Mouse (Mus musculus) hindbrain, embryonic 16.5 days (tissue): Measurements from ENCODE around the gene Rabl3. TPM values are rescaled to one million over a fixed set of nuclear protein-coding genes. Genes with fewer than 3 reads are reported as not detected.

Experiments used
- ATAC-seq: fragments of 200-750 bp; cut with Nextera tagmentation; 2 replicates; pipeline ENCODE4 v1.8.0; 2017; ENCODE audit warnings: moderate TSS enrichment, moderate library complexity
- H3K27ac ChIP-seq: fragments of 300-500 bp; sonication (generic); 2 replicates; pipeline ENCODE4 v1.5.1; 2014; ENCODE audit warnings: low read depth, mild to moderate bottlenecking, control low read depth, low read length, moderate library complexity
- H3K27me3 ChIP-seq: fragments of 300-500 bp; sonication (generic); replicated peaks from 2 replicates; pipeline ENCODE4 v1.6.1; 2014; ENCODE audit warnings: low read length; ENCODE audit not compliant: control insufficient read depth, insufficient read depth
- H3K36me3 ChIP-seq: fragments of 300-500 bp; sonication (generic); 2 replicates; pipeline ENCODE4 v1.6.1; 2014; ENCODE audit warnings: mild to moderate bottlenecking, low read length, moderate library complexity, mixed read lengths; ENCODE audit not compliant: control insufficient read depth, insufficient read depth
- H3K4me1 ChIP-seq: fragments of 300-500 bp; sonication (generic); 2 replicates; pipeline ENCODE4 v1.6.1; 2014; ENCODE audit warnings: low read depth, low read length; ENCODE audit not compliant: control insufficient read depth, insufficient read depth
- H3K4me2 ChIP-seq: fragments of 300-500 bp; sonication (generic); 2 replicates; pipeline ENCODE4 v1.6.1; 2014; ENCODE audit warnings: mild to moderate bottlenecking, low read length, control low read depth, moderate library complexity
- H3K4me3 ChIP-seq: fragments of 300-500 bp; sonication (generic); 2 replicates; pipeline ENCODE4 v1.5.1; 2014; ENCODE audit warnings: mild to moderate bottlenecking, low read length, control low read depth, moderate library complexity
- H3K9ac ChIP-seq: fragments of 300-500 bp; sonication (generic); 2 replicates; pipeline ENCODE4 v1.6.1; 2014; ENCODE audit warnings: low read depth, mild to moderate bottlenecking, control low read depth, low read length, moderate library complexity
- H3K9me3 ChIP-seq: fragments of 300-500 bp; sonication (generic); 2 replicates; pipeline ENCODE4 v1.6.1; 2014; ENCODE audit warnings: mild to moderate bottlenecking, low read length, moderate library complexity; ENCODE audit not compliant: control insufficient read depth
- WGBS: fragments of 180-500 bp; shearing (Covaris S2); extraction: QIAGEN DNeasy Blood & Tissue Kit; methylation state at CpG from one replicate; pipeline ENCODE4 v1.1.7; 2014; 5-methylcytosine and 5-hydroxymethylcytosine counted together
- polyA plus RNA-seq: library from polyadenylated mRNA; unstranded; fragments of >200 nt; fragmentation: Nextera tagmentation; extraction: Ambion mirVana; gene quantifications from 2 replicates; pipeline ENCODE4 v1.2.1, GENCODE M21; 2015

Rabl3 gene
- polyA plus RNA-seq, 1 experiment from 2014 or later: 17.5 TPM

- Histone ChIP-seq H3K4me1 (no peaks in the 10 kb centered on the region), H3K9me3 (no peaks in the 10 kb centered on the region), H3K36me3 (peaks cover 35% of the 10 kb centered on the region), H3K4me3 (no peak overlapping the region), H3K9ac (no peak overlapping the region), H3K27me3 (no peaks in the 10 kb centered on the region), H3K4me2 (no peak overlapping the region), H3K27ac (no peak overlapping the region)
- WGBS: 88% methylated on average over 2 of the region's 2 CpGs
- no peak for ATAC-seq
These were observed 21.0 kb upstream of the Rabl3 start for GRCm38 (mm10) chr16:37518662-37519061.

GRCm38 (mm10) chr16:37519721-37520120 lies 20.0 kb upstream of the Rabl3 start:
- H3K36me3 ChIP-seq: peaks cover 34% of the 10 kb centered on the region
- no peaks in the 10 kb centered on the region for H3K9me3 ChIP-seq
- no peak overlapping the region for H3K4me3 ChIP-seq
- no peak overlapping the region for H3K4me2 ChIP-seq
- WGBS: 100% methylated on average over 1 of the region's 1 CpGs
- no peak overlapping the region for H3K9ac ChIP-seq
- no peaks in the 10 kb centered on the region for H3K27me3 ChIP-seq
- no peaks in the 10 kb centered on the region for H3K4me1 ChIP-seq
- H3K27ac ChIP-seq: no peak overlapping the region
- no peak for ATAC-seq

DNA sequence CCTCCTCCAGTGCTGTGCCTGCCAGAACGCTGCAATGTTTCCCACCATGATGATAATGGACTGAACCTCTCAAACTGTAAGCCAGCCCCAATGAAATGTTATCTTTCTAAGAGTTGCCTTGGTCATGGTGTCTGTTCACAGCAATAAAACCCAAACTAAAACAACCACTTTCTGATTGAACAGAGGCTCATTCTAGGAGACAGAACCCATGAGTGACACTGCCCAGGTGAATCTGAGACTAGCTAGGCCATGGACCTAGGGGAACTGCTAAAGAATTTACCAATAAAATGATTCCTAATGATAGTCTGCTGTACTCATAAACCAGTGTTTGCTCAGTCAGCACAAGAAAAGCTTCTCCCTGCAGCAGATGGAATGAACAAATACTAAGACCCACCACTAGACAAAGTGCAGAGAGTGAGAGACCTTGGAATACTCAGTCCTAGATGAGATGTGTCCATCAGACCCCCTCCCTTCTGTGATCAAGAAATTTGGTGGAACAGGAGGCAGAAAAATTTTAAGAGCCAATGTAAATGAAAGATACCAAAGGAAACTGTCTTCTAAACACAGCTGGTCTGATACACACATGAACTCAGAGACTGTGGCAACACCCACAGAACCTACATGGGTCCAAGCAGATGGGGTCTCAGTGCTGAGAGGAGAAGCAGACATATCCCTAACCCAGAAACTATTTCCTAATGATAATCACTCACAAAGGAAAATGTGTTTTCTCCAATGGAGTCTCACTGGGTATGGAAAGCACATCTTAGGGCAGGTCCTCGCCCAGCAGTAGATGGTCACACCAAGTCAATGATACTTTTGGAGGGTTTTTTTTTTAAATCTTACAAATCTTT lies 19.3 kb upstream of the Rabl3 start:
- Histone ChIP-seq H3K27ac (no peak overlapping the region), H3K9ac (no peak overlapping the region), H3K27me3 (no peaks in the 10 kb centered on the region), H3K4me2 (no peak overlapping the region), H3K36me3 (peaks cover 33% of the 10 kb centered on the region), H3K4me1 (no peaks in the 10 kb centered on the region), H3K9me3 (no peaks in the 10 kb centered on the region), H3K4me3 (no peak overlapping the region)
- 92% methylated on average over 2 of the region's 2 CpGs for WGBS
- ATAC-seq: no peak

- Histone ChIP-seq H3K9me3 (no peaks in the 10 kb centered on the region), H3K36me3 (peaks cover 30% of the 10 kb centered on the region), H3K27ac (no peak overlapping the region), H3K27me3 (no peaks in the 10 kb centered on the region), H3K9ac (no peak overlapping the region), H3K4me3 (no peak overlapping the region), H3K4me2 (no peak overlapping the region), H3K4me1 (no peaks in the 10 kb centered on the region)
- WGBS: 91% methylated on average over 7 of the region's 7 CpGs
- no peak for ATAC-seq
These were observed 17.5 kb upstream of the Rabl3 start for GRCm38 (mm10) chr16:37522100-37522697.

GRCm38 (mm10) chr16:37525121-37525520 lies 14.6 kb upstream of the Rabl3 start:
- no peak overlapping the region for H3K9ac ChIP-seq
- WGBS: 98% methylated on average over 2 of the region's 2 CpGs
- H3K9me3 ChIP-seq: no peaks in the 10 kb centered on the region
- H3K4me3 ChIP-seq: no peak overlapping the region
- H3K27me3 ChIP-seq: no peaks in the 10 kb centered on the region
- H3K4me2 ChIP-seq: no peak overlapping the region
- ATAC-seq: no peak
- H3K36me3 ChIP-seq: peaks cover 25% of the 10 kb centered on the region
- H3K27ac ChIP-seq: no peak overlapping the region
- H3K4me1 ChIP-seq: no peaks in the 10 kb centered on the region

GRCm38 (mm10) chr16:37526688-37527223 lies 12.9 kb upstream of the Rabl3 start:
- Histone ChIP-seq H3K9ac (no peak overlapping the region), H3K9me3 (no peaks in the 10 kb centered on the region), H3K4me3 (no peak overlapping the region), H3K4me2 (no peak overlapping the region), H3K4me1 (no peaks in the 10 kb centered on the region), H3K27me3 (no peaks in the 10 kb centered on the region), H3K36me3 (peaks cover 15% of the 10 kb centered on the region), H3K27ac (no peak overlapping the region)
- ATAC-seq: no peak
- WGBS: 93% methylated on average over 3 of the region's 3 CpGs

DNA sequence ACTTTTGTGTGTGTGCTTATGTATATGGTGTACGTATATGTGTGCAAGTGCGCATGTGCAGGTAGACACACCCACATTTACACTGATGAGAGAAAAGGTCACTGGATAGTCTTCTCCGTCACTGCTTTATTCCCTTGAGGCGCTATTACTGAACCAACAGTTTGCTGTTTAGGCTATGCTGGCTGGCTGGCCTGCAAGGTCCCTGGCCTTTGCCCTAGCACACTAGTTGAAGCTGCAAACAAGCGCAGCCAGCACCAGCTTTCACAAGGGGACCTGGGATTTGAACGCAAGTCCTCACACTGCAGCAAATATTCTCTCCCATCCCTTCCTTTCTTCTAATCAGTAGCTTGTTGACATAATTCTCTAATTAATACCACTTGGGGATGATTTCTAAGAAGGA lies 9.5 kb upstream of the Rabl3 start:
- Histone ChIP-seq H3K9ac (no peak overlapping the region), H3K36me3 (peaks cover under 1% of the 10 kb centered on the region; the same call in 1 of the 2 replicates), H3K27ac (no peak overlapping the region), H3K4me1 (no peaks in the 10 kb centered on the region), H3K4me2 (no peak overlapping the region), H3K9me3 (no peaks in the 10 kb centered on the region), H3K4me3 (no peak overlapping the region), H3K27me3 (no peaks in the 10 kb centered on the region)
- ATAC-seq: no peak
- WGBS: 86% methylated on average over 6 of the region's 6 CpGs

GRCm38 (mm10) chr16:37532046-37532445 lies 7.6 kb upstream of the Rabl3 start:
- ATAC-seq: no peak
- Histone ChIP-seq H3K4me2 (no peak overlapping the region), H3K4me1 (no peaks in the 10 kb centered on the region; the same call in 1 of the 2 replicates), H3K4me3 (no peak overlapping the region), H3K9me3 (no peaks in the 10 kb centered on the region), H3K9ac (no peak overlapping the region), H3K36me3 (peaks cover 3% of the 10 kb centered on the region; the same call in 1 of the 2 replicates), H3K27ac (no peak overlapping the region), H3K27me3 (no peaks in the 10 kb centered on the region)
- WGBS: 92% methylated on average over 1 of the region's 1 CpGs

GRCm38 (mm10) chr16:37533369-37534068 lies 6.2 kb upstream of the Rabl3 start:
- ATAC-seq: no peak
- H3K27me3 ChIP-seq: no peaks in the 10 kb centered on the region
- no peak overlapping the region for H3K4me3 ChIP-seq
- no peak overlapping the region for H3K27ac ChIP-seq
- peaks cover 3% of the 10 kb centered on the region; the same call in 1 of the 2 replicates for H3K36me3 ChIP-seq
- no peak overlapping the region for H3K4me2 ChIP-seq
- H3K4me1 ChIP-seq: peaks cover 8% of the 10 kb centered on the region
- H3K9me3 ChIP-seq: no peaks in the 10 kb centered on the region
- 92% methylated on average over 8 of the region's 8 CpGs for WGBS
- no peak overlapping the region for H3K9ac ChIP-seq
